Mouse (Mus musculus) cortical plate, adult 2 months (tissue): ENCODE data around the gene Phtf2.

Source experiments
- CTCF ChIP-seq: fragments of 200-500 bp; IDR thresholded peaks from 2 replicates; pipeline ENCODE4 v1.5.1; 2011; ENCODE audit warnings: mild to moderate bottlenecking, control low read depth, low read length; ENCODE audit not compliant: insufficient read depth; ENCODE audit errors: extremely low read depth
- POLR2A ChIP-seq: fragments of 200-500 bp; IDR thresholded peaks from 2 replicates; pipeline ENCODE4 v1.6.1; 2011; ENCODE audit warnings: mild to moderate bottlenecking, low read length, control low read depth; ENCODE audit not compliant: insufficient read depth; ENCODE audit errors: extremely low read depth

DNA sequence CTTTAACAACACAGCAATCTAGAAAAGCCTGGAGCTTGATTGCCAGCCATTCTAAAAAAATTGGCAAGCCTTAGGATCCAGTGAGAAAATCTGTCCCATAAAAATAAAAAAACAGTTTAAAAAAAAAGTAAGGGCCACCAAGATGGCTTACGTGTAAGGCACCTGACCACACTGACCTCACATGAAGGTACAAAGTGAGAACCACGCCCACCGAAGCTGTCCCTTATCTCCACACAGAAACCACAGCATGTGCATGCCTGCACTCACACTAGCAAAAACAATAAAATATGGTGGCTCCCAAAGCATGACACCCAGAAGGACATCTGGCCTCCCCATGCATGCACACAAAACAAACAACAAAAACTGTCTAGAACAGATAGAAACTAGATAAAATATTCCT, 49.4 kb upstream of the Phtf2 start:
- TF ChIP-seq CTCF (no peak), POLR2A (no peak)
